Mouse (Mus musculus): ENCODE data around the gene Cabin1.

Gene Cabin1

GRCm38 (mm10) chr10:75633048-75633447 lies 131.1 kb downstream of the Cabin1 start:
- DNase-seq = no peak

- no peak for DNase-seq
Observed at GRCm38 (mm10) chr10:75632633-75633032, 131.5 kb downstream of the Cabin1 start.

DNA sequence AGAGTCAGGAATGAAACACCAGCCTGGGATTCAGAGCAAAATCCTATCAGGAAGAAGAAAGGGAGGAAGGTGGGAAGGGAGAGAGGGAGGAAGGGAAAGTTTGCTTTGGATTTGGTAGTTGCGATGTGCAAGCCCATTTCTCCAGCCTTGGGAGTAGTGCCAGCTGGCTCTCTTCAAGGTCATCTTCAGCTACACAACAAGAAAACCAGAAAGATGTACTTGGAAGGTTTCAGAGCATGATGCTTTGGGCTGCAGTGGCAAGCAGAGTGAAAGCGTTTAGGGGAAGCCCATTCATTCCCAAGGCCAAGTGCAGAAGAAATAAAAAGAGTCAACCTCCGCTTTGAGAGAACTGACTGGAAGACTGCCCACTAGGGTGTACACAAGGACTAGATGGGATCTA lies 136.7 kb downstream of the Cabin1 start:
- DNase-seq = no peak

DNA sequence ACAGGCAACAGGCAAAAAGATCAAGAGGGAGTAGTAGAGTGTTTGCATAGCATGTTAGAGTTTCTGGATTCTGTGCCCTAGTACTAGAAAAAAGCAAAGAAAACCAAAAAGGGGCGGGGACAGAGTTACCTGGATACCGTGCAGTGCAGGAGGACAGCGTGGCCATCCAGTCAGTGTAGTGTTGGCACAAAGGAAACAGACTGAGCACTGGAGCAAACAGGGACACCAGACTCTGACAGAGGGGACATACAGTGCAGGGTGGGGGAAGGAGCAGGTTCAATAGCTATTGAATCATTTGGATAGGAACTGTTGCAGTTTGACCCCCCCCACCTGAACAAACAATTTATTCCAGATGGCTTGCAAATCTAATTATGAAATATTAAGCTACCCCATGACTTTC lies 137.2 kb downstream of the Cabin1 start:
- DNase-seq = no peak

GRCm38 (mm10) chr10:75625920-75626319 lies 138.2 kb downstream of the Cabin1 start:
- DNase-seq = no peak

DNA sequence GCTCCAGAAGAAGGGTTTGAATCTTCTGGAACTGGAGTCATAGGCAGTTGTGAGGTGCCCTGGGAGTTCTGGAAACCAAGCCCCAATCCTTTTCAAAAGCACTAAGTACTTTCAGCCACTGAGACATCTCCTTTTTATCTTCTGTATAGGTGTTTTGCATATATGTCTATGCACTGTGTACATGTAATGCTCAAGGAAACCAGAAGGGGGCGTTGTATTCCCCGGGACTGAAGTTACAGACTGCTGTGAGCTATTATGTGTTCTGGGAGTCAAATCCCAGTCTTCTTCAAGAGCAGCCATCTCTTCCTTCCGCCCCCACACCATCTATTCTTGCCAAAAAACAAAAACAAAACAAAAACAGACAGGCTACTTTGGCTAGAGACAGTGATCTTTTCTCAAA lies 143.3 kb downstream of the Cabin1 start:
- no peak for DNase-seq

GRCm38 (mm10) chr10:75616044-75616443 lies 148.1 kb downstream of the Cabin1 start:
- no peak for DNase-seq

- no peak for DNase-seq
Observed at GRCm38 (mm10) chr10:75610486-75610885, 153.7 kb downstream of the Cabin1 start.

GRCm38 (mm10) chr10:75608975-75609374 lies 155.2 kb downstream of the Cabin1 start:
- DNase-seq = no peak

DNA sequence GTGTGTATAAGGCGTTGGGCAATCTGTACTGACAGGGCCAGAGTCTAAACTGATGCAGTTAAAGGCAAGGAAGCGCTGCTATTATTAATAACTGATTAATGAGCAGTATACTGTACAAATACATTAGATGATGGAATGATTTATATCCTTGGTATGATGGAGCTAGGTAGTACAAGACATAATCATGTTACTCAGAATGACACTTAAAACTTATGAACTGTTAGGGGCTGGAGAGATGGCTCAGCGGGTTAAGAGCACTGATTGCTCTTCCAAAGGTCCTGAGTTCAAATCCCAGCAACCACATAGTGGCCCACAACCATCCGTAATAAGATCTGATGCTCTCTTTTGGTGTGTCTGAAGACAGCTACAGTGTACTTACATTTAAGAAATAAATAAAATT lies 156.9 kb downstream of the Cabin1 start:
- no peak for DNase-seq

- DNase-seq = peak; percentile 39
Observed at GRCm38 (mm10) chr10:75605162-75605846, 158.8 kb downstream of the Cabin1 start.

GRCm38 (mm10) chr10:75600189-75600730 lies 163.9 kb downstream of the Cabin1 start:
- no peak for DNase-seq

Measured in thymus, postnatal 25 days (tissue).